Mouse (Mus musculus): Measurements from ENCODE around the gene Cst13. TPM values are rescaled to one million over a fixed set of nuclear protein-coding genes. Genes with fewer than 3 reads are reported as not detected.

Cst13 gene
- total and polyA plus RNA-seq, 2 experiments from 2014 or later = not detected

DNA sequence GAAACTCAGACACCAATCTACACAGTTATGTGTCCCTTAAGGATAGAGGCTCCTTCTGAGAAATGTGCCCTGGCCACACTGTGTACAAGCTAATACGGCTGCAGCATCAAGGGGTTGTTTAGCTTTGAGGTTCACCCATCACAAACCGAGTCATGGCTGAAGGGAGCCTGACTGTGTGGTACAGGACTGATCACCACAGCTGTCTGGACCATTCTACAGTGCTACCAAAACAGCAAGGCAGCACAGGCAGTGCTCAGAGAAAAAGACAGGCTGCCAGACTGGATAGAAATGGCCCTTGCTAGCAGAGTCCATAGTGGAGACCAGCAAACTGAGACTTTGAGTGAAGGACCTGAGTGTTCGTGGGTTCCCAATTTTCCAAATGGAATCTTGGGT, 54.3 kb downstream of the Cst13 start:
- H3K9ac ChIP-seq (replicated peaks; ENCODE audit: low read length) = peak overlapping the region; percentile 94
- no peaks in the 10 kb centered on the region for H3K27me3 ChIP-seq (ENCODE audit: insufficient read depth, low read length)
- no peaks in the 10 kb centered on the region for H3K9me3 ChIP-seq (ENCODE audit: low read length)
- DNase-seq (ENCODE audit: low spot score) = no peak
- 38% methylated on average over 3 of the region's 3 CpGs for WGBS
- H3K4me2 ChIP-seq (ENCODE audit: low read depth, low read length) = peak overlapping the region; percentile 67
- peak overlapping the region; percentile 93 for H3K4me3 ChIP-seq (ENCODE audit: low read length)
- peak; percentile 11; the same call in 1 of the 2 replicates for ATAC-seq
- H3K27ac ChIP-seq = peak overlapping the region; percentile 91; the same call in 1 of the 2 replicates
- TF ChIP-seq CTCF (IDR thresholded peaks at IDR 0.05; ENCODE audit: low read depth) = no peak
- H3K36me3 ChIP-seq (ENCODE audit: insufficient read depth, low read length) = peaks cover 13% of the 10 kb centered on the region
- peaks cover 16% of the 10 kb centered on the region for H3K4me1 ChIP-seq (ENCODE audit: insufficient read depth, low read length)

DNA sequence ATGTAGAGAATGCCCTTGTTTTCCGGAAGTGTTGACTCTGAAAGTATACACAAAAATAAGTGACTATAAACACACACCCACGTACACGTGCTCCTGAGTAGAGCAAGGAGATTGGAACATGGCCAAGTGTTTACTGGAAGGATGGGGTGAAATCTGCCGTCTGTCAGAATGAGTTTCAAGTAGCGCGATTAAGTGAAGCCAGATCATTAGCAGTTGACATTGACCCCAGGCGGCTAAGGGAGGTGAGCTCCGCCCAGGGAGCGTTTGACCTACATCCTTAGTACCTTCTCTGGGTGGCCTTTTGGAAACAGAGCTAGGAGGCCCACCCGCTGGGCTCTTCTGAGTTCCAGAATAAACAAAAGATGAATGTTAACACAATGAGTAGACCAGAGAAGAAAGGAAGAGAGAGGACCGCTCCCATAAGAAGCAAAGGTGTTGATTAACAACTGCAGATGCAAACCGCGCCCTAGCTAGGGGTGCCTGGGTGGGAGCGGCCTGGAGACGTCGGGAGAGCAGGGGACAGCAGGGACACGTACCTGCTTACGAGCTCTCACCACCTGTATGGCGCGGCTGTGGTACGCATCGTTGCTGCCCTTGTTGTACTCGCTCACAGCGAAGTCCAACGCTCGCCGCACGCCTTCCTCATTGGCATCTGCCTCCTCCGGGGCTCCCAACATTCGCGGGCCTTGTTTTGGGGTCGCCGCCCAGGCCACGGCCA, 54.9 kb downstream of the Cst13 start:
- Histone ChIP-seq H3K9me3 (ENCODE audit: low read length) (no peaks in the 10 kb centered on the region), H3K27ac (peak overlapping the region; percentile 91), H3K27me3 (ENCODE audit: insufficient read depth, low read length) (no peaks in the 10 kb centered on the region), H3K4me2 (ENCODE audit: low read depth, low read length) (peak overlapping the region; percentile 67), H3K36me3 (ENCODE audit: insufficient read depth, low read length) (peaks cover 13% of the 10 kb centered on the region), H3K4me1 (ENCODE audit: insufficient read depth, low read length) (peaks cover 16% of the 10 kb centered on the region), H3K4me3 (ENCODE audit: low read length) (peak overlapping the region; percentile 93), H3K9ac (replicated peaks; ENCODE audit: low read length) (peak overlapping the region; percentile 94)
- under 1% methylated on average over 34 of the region's 34 CpGs for WGBS
- ATAC-seq = peak; percentile 74
- TF ChIP-seq CTCF (IDR thresholded peaks at IDR 0.05; ENCODE audit: low read depth) = no peak
- peak; percentile 77 for DNase-seq (ENCODE audit: low spot score)

DNA sequence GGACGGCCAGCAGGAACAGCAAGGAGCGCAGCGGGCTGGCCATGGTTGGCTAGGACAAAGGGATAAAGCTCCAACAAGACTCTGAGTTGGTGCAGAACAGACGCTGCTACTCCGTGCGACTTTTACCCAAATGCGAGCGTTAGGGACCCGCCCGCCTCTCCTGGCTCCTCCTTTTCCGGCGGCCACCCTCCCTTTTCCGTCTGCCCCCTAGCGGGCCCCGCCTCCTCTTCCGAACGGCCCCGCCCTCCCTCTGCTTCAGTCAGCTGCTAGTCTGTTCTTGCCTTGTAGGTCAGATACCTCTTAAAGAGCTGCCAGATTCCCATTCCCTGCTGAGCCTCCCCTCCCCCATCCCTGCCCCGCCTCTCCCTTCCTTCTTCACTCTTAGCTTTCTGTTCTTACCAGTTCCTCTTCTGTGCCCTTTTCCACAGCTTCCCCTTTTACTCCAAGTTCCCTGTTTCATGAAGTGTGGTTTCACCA, 55.5 kb downstream of the Cst13 start, which contains the start of gene Cst3:
Gene Cst3, minus strand, starts transcription at position 358 of the 477 bp plus-strand sequence.
- peaks cover 16% of the 10 kb centered on the region for H3K4me1 ChIP-seq (ENCODE audit: insufficient read depth, low read length)
- under 1% methylated on average over 18 of the region's 19 CpGs for WGBS

DNA sequence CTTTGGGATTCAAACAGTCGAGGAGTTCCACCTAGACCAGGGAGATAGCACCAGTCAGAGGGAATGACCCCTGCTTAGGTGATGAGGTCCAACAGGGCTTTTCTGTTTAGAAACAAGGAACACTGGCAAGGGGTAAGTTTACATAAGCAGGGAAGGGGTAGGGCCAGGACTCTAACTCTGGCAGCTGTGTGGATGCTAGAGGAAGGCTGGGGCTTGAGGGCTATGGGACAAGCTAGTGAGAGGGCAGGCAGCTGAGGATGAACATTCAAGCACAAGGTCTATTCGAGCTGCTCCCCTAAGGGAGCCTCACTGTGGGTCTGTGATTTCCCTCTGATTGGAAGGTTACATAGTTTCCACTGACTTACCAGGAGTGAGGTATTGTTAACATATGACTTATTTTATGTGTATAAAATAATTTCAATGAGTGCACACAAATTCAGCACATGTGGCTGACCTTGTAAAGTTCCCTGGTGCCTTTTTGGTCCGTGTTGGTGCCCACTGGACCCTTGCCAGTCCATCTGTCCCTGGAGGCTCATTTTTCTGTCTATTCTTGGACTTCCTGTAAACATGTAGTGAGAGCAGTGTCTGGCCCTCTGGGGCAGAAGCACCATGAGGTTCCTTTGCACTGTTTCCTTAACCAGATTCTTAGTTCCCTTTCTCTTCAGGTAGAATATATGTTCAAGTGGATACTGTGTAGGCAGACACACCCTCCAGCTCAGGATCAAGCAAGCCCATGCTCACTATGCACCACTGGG, 57.3 kb downstream of the Cst13 start:
- no peaks in the 10 kb centered on the region for H3K27me3 ChIP-seq (ENCODE audit: insufficient read depth, low read length)
- no peak overlapping the region for H3K4me3 ChIP-seq (ENCODE audit: low read length)
- 52% methylated on average over 3 of the region's 3 CpGs for WGBS
- no peak overlapping the region for H3K4me2 ChIP-seq (ENCODE audit: low read depth, low read length)
- ATAC-seq (no peak), DNase-seq (ENCODE audit: low spot score) (no peak)
- no peak overlapping the region for H3K9ac ChIP-seq (replicated peaks; ENCODE audit: low read length)
- no peak overlapping the region for H3K27ac ChIP-seq
- no peaks in the 10 kb centered on the region; the same call in 1 of the 2 replicates for H3K36me3 ChIP-seq (ENCODE audit: insufficient read depth, low read length)
- peaks cover 16% of the 10 kb centered on the region for H3K4me1 ChIP-seq (ENCODE audit: insufficient read depth, low read length)
- no peak for TF ChIP-seq CTCF (IDR thresholded peaks at IDR 0.05; ENCODE audit: low read depth)
- no peaks in the 10 kb centered on the region for H3K9me3 ChIP-seq (ENCODE audit: low read length)

More for the DNA sequence above, 55.5 kb downstream of the Cst13 start, which contains the start of gene Cst3:
- ATAC-seq (peak; percentile 97), DNase-seq (ENCODE audit: low spot score) (peak; percentile 92)
- Histone ChIP-seq H3K27ac (peak within 1 kb of the TSS; percentile 91), H3K4me3 (ENCODE audit: low read length) (peak within 1 kb of the TSS; percentile 93), H3K36me3 (ENCODE audit: insufficient read depth, low read length) (peaks cover 12% of the 10 kb centered on the region), H3K27me3 (ENCODE audit: insufficient read depth, low read length) (no peaks in the 10 kb centered on the region), H3K9ac (replicated peaks; ENCODE audit: low read length) (peak within 1 kb of the TSS; percentile 94), H3K4me2 (ENCODE audit: low read depth, low read length) (peak within 1 kb of the TSS; percentile 67), H3K9me3 (ENCODE audit: low read length) (no peaks in the 10 kb centered on the region)
- TF ChIP-seq CTCF (IDR thresholded peaks at IDR 0.05; ENCODE audit: low read depth) = peak; percentile 63

DNA sequence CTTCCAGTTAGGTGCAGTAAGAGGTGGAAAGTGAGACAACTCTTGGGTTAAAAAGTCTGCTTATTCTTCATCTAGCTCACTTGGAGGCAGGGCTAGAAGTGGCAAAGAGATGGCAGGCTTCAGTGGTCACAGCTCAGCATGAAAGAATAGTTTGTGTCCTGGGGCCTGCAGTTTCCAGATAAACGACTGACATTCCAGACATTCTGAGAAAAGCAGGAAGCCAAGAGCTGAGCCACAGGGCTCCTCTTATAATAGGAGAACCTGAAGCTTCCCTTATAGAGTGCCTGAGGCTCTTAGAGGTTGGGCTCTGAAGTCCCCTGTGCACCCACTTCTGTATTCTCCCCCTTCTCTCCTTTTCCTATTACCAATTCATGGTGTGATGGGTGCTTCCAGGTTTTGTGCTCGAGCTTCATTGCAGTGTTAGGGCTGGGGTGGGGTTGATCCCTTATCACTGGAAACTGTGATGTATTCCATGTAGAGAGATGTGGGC, 58.8 kb downstream of the Cst13 start:
- Histone ChIP-seq H3K9ac (replicated peaks; ENCODE audit: low read length) (no peak overlapping the region), H3K36me3 (ENCODE audit: insufficient read depth, low read length) (no peaks in the 10 kb centered on the region), H3K4me3 (ENCODE audit: low read length) (no peak overlapping the region), H3K4me2 (ENCODE audit: low read depth, low read length) (no peak overlapping the region), H3K27me3 (ENCODE audit: insufficient read depth, low read length) (no peaks in the 10 kb centered on the region), H3K9me3 (ENCODE audit: low read length) (no peaks in the 10 kb centered on the region), H3K4me1 (ENCODE audit: insufficient read depth, low read length) (peaks cover 7% of the 10 kb centered on the region), H3K27ac (no peak overlapping the region)
- no peak for DNase-seq (ENCODE audit: low spot score)
- no peak for ATAC-seq
- no peak for TF ChIP-seq CTCF (IDR thresholded peaks at IDR 0.05; ENCODE audit: low read depth)
- WGBS = 14% methylated on average over 2 of the region's 2 CpGs

DNA sequence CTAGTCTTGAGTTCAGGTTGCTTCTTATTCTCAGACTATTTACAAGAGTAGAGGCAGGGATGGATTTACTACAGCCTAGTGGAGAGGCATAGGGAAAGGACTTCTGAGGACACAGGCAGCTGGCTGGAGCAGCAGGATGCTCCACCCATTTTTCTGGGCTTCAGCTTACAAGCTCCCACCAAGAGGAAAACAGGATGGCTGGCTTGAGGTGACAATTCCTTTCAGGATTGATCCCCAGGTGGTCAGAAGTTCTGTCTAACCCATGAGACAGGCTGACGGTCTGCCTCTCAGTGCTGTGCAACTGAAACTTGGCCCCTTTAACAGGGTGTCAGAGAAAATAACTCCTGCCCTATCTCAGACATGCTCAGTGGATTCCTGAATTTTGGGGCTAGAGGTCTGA, 59.3 kb downstream of the Cst13 start:
- Histone ChIP-seq H3K4me2 (ENCODE audit: low read depth, low read length) (no peak overlapping the region), H3K4me3 (ENCODE audit: low read length) (no peak overlapping the region), H3K9me3 (ENCODE audit: low read length) (no peaks in the 10 kb centered on the region), H3K9ac (replicated peaks; ENCODE audit: low read length) (no peak overlapping the region), H3K27me3 (ENCODE audit: insufficient read depth, low read length) (no peaks in the 10 kb centered on the region), H3K36me3 (ENCODE audit: insufficient read depth, low read length) (no peaks in the 10 kb centered on the region), H3K4me1 (ENCODE audit: insufficient read depth, low read length) (peaks cover 2% of the 10 kb centered on the region), H3K27ac (no peak overlapping the region)
- TF ChIP-seq CTCF (IDR thresholded peaks at IDR 0.05; ENCODE audit: low read depth) = no peak
- ATAC-seq (no peak), DNase-seq (ENCODE audit: low spot score) (no peak)
- 56% methylated on average over 1 of the region's 1 CpGs for WGBS

Other genes starting within 250 kb of the Cst13 start
- gene Nxt1, start 147.5 kb upstream of the Cst13 start, total RNA-seq (2014; rRNA removed) = 22.9 and 35.3 TPM in 2 replicates
- 34.0 and 37.8 TPM in 2 replicates for gene Nxt1, start 147.5 kb upstream of the Cst13 start, polyA plus RNA-seq (2015; fragmentation: Nextera tagmentation; extraction: Ambion mirVana)
- gene Gzf1, start 139.1 kb upstream of the Cst13 start, total RNA-seq (2014; rRNA removed) = 21.4 and 24.1 TPM in 2 replicates
- gene Gzf1, start 139.1 kb upstream of the Cst13 start, polyA plus RNA-seq (2015; fragmentation: Nextera tagmentation; extraction: Ambion mirVana) = 15.5 and 17.3 TPM in 2 replicates
- gene Napb, start 87.6 kb upstream of the Cst13 start, total RNA-seq (2014; rRNA removed) = 115 and 125 TPM in 2 replicates
- 81.5 and 99.2 TPM in 2 replicates for gene Napb, start 87.6 kb upstream of the Cst13 start, polyA plus RNA-seq (2015; fragmentation: Nextera tagmentation; extraction: Ambion mirVana)
- not detected in 2 replicates for gene Cstl1, start 69.7 kb upstream of the Cst13 start, total RNA-seq (2014; rRNA removed)
- gene Cstl1, start 69.7 kb upstream of the Cst13 start, polyA plus RNA-seq (2015; fragmentation: Nextera tagmentation; extraction: Ambion mirVana) = not detected in 2 replicates
- gene Cst11, start 48.6 kb upstream of the Cst13 start, total RNA-seq (2014; rRNA removed) = not detected in 2 replicates
- gene Cst11, start 48.6 kb upstream of the Cst13 start, polyA plus RNA-seq (2015; fragmentation: Nextera tagmentation; extraction: Ambion mirVana) = not detected in 2 replicates
- not detected in 2 replicates for gene 8030411F24Rik, start 38.1 kb upstream of the Cst13 start, total RNA-seq (2014; rRNA removed)
- not detected in 2 replicates for gene 8030411F24Rik, start 38.1 kb upstream of the Cst13 start, polyA plus RNA-seq (2015; fragmentation: Nextera tagmentation; extraction: Ambion mirVana)
- gene Cst12, start 30.7 kb upstream of the Cst13 start, total RNA-seq (2014; rRNA removed) = not detected in 2 replicates
- gene Cst12, start 30.7 kb upstream of the Cst13 start, polyA plus RNA-seq (2015; fragmentation: Nextera tagmentation; extraction: Ambion mirVana) = not detected in 2 replicates
- gene Cst8, start 21.3 kb upstream of the Cst13 start, total RNA-seq (2014; rRNA removed) = not detected in 2 replicates
- not detected in 2 replicates for gene Cst8, start 21.3 kb upstream of the Cst13 start, polyA plus RNA-seq (2015; fragmentation: Nextera tagmentation; extraction: Ambion mirVana)
- not detected in 2 replicates for gene Cst9, start 15.1 kb downstream of the Cst13 start, total RNA-seq (2014; rRNA removed)
- gene Cst9, start 15.1 kb downstream of the Cst13 start, polyA plus RNA-seq (2015; fragmentation: Nextera tagmentation; extraction: Ambion mirVana) = not detected in 2 replicates
- gene 9230104L09Rik, start 45.0 kb downstream of the Cst13 start, total RNA-seq (2014; rRNA removed) = not detected in 2 replicates
- gene 9230104L09Rik, start 45.0 kb downstream of the Cst13 start, polyA plus RNA-seq (2015; fragmentation: Nextera tagmentation; extraction: Ambion mirVana) = not detected in 2 replicates
- gene Cst3, start 55.6 kb downstream of the Cst13 start, total RNA-seq (2014; rRNA removed) = 787 and 928 TPM in 2 replicates
- 1,585 and 1,721 TPM in 2 replicates for gene Cst3, start 55.6 kb downstream of the Cst13 start, polyA plus RNA-seq (2015; fragmentation: Nextera tagmentation; extraction: Ambion mirVana)
- gene Gm1330, start 183.2 kb downstream of the Cst13 start, total RNA-seq (2014; rRNA removed) = not detected in 2 replicates
- not detected in 2 replicates for gene Gm1330, start 183.2 kb downstream of the Cst13 start, polyA plus RNA-seq (2015; fragmentation: Nextera tagmentation; extraction: Ambion mirVana)
- gene Gm10750, start 197.2 kb downstream of the Cst13 start, total RNA-seq (2014; rRNA removed) = not detected in 2 replicates
- gene Gm10750, start 197.2 kb downstream of the Cst13 start, polyA plus RNA-seq (2015; fragmentation: Nextera tagmentation; extraction: Ambion mirVana) = not detected in 2 replicates